Mouse (Mus musculus) T-helper 1 cell (primary cell): ENCODE measurements around the gene Tmsb10.

Experiments
- in situ Hi-C: fragments of 300-600 bp; cut with MboI, MseI; formaldehyde crosslinking; loops from one replicate; pipeline ENCODE4 v1.15.1; 2025; ENCODE audit warnings: high pct_unique_total_duplicates

Gene Tmsb10

DNA sequence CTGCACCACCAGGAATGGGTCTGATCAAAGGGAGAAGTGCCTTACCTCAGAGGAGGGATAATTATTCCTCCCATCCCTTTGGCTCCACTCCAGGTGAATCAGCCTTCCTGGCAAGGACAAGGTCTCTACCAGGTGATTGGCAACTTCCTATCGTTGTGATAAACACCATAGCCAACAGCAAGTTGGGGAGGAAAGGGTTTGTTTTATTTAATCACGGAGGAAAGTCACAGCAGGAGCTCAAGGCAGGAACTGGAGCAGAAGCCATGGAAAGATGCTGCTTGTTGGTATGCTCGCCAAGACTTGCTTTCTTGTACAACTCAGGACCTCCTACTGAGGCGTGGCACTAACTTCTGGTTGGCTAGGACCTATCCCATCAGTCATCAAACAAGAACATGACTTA, 47.3 kb downstream of the Tmsb10 start:
- in situ Hi-C loops: no loop called here
